Mouse (Mus musculus): ENCODE measurements around the gene Nfatc2. TPM values are rescaled to one million over a fixed set of nuclear protein-coding genes. Genes with fewer than 3 reads are reported as not detected.

Nfatc2 gene
- polyA plus RNA-seq, 1 experiment from 2014 or later, result 0.54 TPM

- no peaks in the 10 kb centered on the region for H3K4me1 ChIP-seq
- H3K9me3 ChIP-seq (replicated peaks), result no peaks in the 10 kb centered on the region
- no peaks in the 10 kb centered on the region for H3K36me3 ChIP-seq
- H3K4me3 ChIP-seq, result no peak overlapping the region
- no peak for DNase-seq (ENCODE audit: low spot score)
- WGBS, result 87% methylated on average over 11 of the region's 11 CpGs
- no peak overlapping the region for H3K27ac ChIP-seq (replicated peaks)
- no peaks in the 10 kb centered on the region for H3K27me3 ChIP-seq (ENCODE audit: low read depth, poor library complexity, severe bottlenecking)
Measured at GRCm38 (mm10) chr2:168488158-168488925, 113.1 kb downstream of the Nfatc2 start.

GRCm38 (mm10) chr2:168481121-168481520 lies 120.3 kb downstream of the Nfatc2 start:
- Histone ChIP-seq H3K36me3 (no peaks in the 10 kb centered on the region), H3K27ac (replicated peaks) (no peak overlapping the region), H3K4me1 (no peaks in the 10 kb centered on the region), H3K9me3 (replicated peaks) (no peaks in the 10 kb centered on the region), H3K4me3 (no peak overlapping the region), H3K27me3 (ENCODE audit: low read depth, poor library complexity, severe bottlenecking) (no peaks in the 10 kb centered on the region)
- no peak for DNase-seq (ENCODE audit: low spot score)
- 93% methylated on average over 14 of the region's 14 CpGs for WGBS

- WGBS, result 88% methylated on average over 6 of the region's 6 CpGs
- Histone ChIP-seq H3K36me3 (no peaks in the 10 kb centered on the region), H3K4me3 (no peak overlapping the region), H3K9me3 (replicated peaks) (no peaks in the 10 kb centered on the region), H3K27me3 (ENCODE audit: low read depth, poor library complexity, severe bottlenecking) (no peaks in the 10 kb centered on the region), H3K27ac (replicated peaks) (no peak overlapping the region), H3K4me1 (no peaks in the 10 kb centered on the region)
- DNase-seq (ENCODE audit: low spot score), result no peak
Measured at GRCm38 (mm10) chr2:168480692-168481091, 120.8 kb downstream of the Nfatc2 start.

GRCm38 (mm10) chr2:168479930-168480329 lies 121.5 kb downstream of the Nfatc2 start:
- peaks cover under 1% of the 10 kb centered on the region for H3K27me3 ChIP-seq (ENCODE audit: low read depth, poor library complexity, severe bottlenecking)
- H3K4me1 ChIP-seq, result no peaks in the 10 kb centered on the region
- no peak overlapping the region for H3K4me3 ChIP-seq
- H3K27ac ChIP-seq (replicated peaks), result 0 out of 2 replicates have a peak overlapping the region, but pooled peaks have one; percentile 42
- DNase-seq (ENCODE audit: low spot score), result no peak
- 89% methylated on average over 15 of the region's 15 CpGs for WGBS
- H3K36me3 ChIP-seq, result no peaks in the 10 kb centered on the region
- H3K9me3 ChIP-seq (replicated peaks), result no peaks in the 10 kb centered on the region

GRCm38 (mm10) chr2:168478431-168478830 lies 123.0 kb downstream of the Nfatc2 start:
- Histone ChIP-seq H3K27me3 (ENCODE audit: low read depth, poor library complexity, severe bottlenecking) (peaks cover 13% of the 10 kb centered on the region), H3K36me3 (no peaks in the 10 kb centered on the region), H3K27ac (replicated peaks) (no peak overlapping the region), H3K4me1 (no peaks in the 10 kb centered on the region), H3K9me3 (replicated peaks) (no peaks in the 10 kb centered on the region), H3K4me3 (no peak overlapping the region)
- WGBS, result 76% methylated on average over 7 of the region's 7 CpGs
- no peak for DNase-seq (ENCODE audit: low spot score)

- WGBS, result 61% methylated on average over 9 of the region's 9 CpGs
- no peak for DNase-seq (ENCODE audit: low spot score)
- H3K36me3 ChIP-seq, result no peaks in the 10 kb centered on the region
- no peaks in the 10 kb centered on the region for H3K9me3 ChIP-seq (replicated peaks)
- H3K27me3 ChIP-seq (ENCODE audit: low read depth, poor library complexity, severe bottlenecking), result peaks cover 31% of the 10 kb centered on the region
- no peak overlapping the region for H3K27ac ChIP-seq (replicated peaks)
- peaks cover 5% of the 10 kb centered on the region for H3K4me1 ChIP-seq
- no peak overlapping the region for H3K4me3 ChIP-seq
Measured at GRCm38 (mm10) chr2:168473496-168473895, 128.0 kb downstream of the Nfatc2 start.

- peaks cover 31% of the 10 kb centered on the region for H3K27me3 ChIP-seq (ENCODE audit: low read depth, poor library complexity, severe bottlenecking)
- WGBS, result 7% methylated on average over 16 of the region's 16 CpGs
- H3K9me3 ChIP-seq (replicated peaks), result no peaks in the 10 kb centered on the region
- H3K36me3 ChIP-seq, result no peaks in the 10 kb centered on the region
- peak overlapping the region; percentile 53 for H3K4me3 ChIP-seq
- H3K27ac ChIP-seq (replicated peaks), result peak overlapping the region; percentile 64
- H3K4me1 ChIP-seq, result peaks cover 6% of the 10 kb centered on the region
- peak; percentile 68 for DNase-seq (ENCODE audit: low spot score)
Measured at GRCm38 (mm10) chr2:168472899-168473298, 128.6 kb downstream of the Nfatc2 start.

GRCm38 (mm10) chr2:168469032-168469431 lies 132.4 kb downstream of the Nfatc2 start:
- H3K27ac ChIP-seq (replicated peaks), result no peak overlapping the region
- 8% methylated on average over 4 of the region's 4 CpGs for WGBS

GRCm38 (mm10) chr2:168467166-168467565 lies 134.3 kb downstream of the Nfatc2 start:
- DNase-seq (ENCODE audit: low spot score), result no peak
- no peak overlapping the region for H3K4me3 ChIP-seq
- WGBS, result 88% methylated on average over 5 of the region's 5 CpGs

More at GRCm38 (mm10) chr2:168469032-168469431, 132.4 kb downstream of the Nfatc2 start:
- peak; percentile 68 for DNase-seq (ENCODE audit: low spot score)
- H3K4me3 ChIP-seq, result no peak overlapping the region
- peaks cover 13% of the 10 kb centered on the region for H3K4me1 ChIP-seq
- H3K9me3 ChIP-seq (replicated peaks), result no peaks in the 10 kb centered on the region
- H3K36me3 ChIP-seq, result no peaks in the 10 kb centered on the region
- peaks cover 23% of the 10 kb centered on the region for H3K27me3 ChIP-seq (ENCODE audit: low read depth, poor library complexity, severe bottlenecking)

GRCm38 (mm10) chr2:168466066-168466465 lies 135.4 kb downstream of the Nfatc2 start:
- Histone ChIP-seq H3K4me1 (peaks cover 13% of the 10 kb centered on the region), H3K27me3 (ENCODE audit: low read depth, poor library complexity, severe bottlenecking) (peaks cover 8% of the 10 kb centered on the region; the same call in 1 of the 2 replicates), H3K36me3 (no peaks in the 10 kb centered on the region), H3K9me3 (replicated peaks) (no peaks in the 10 kb centered on the region), H3K4me3 (no peak overlapping the region), H3K27ac (replicated peaks) (0 out of 2 replicates have a peak overlapping the region, but pooled peaks have one; percentile 28)
- DNase-seq (ENCODE audit: low spot score), result no peak
- WGBS, result 54% methylated on average over 9 of the region's 9 CpGs

More at GRCm38 (mm10) chr2:168467166-168467565, 134.3 kb downstream of the Nfatc2 start:
- H3K27ac ChIP-seq (replicated peaks), result no peak overlapping the region
- no peaks in the 10 kb centered on the region for H3K36me3 ChIP-seq
- peaks cover 8% of the 10 kb centered on the region; the same call in 1 of the 2 replicates for H3K4me1 ChIP-seq
- no peaks in the 10 kb centered on the region for H3K9me3 ChIP-seq (replicated peaks)
- peaks cover 13% of the 10 kb centered on the region; the same call in 1 of the 2 replicates for H3K27me3 ChIP-seq (ENCODE audit: low read depth, poor library complexity, severe bottlenecking)

- Histone ChIP-seq H3K4me3 (no peak overlapping the region), H3K9me3 (replicated peaks) (no peaks in the 10 kb centered on the region), H3K27ac (replicated peaks) (0 out of 2 replicates have a peak overlapping the region, but pooled peaks have one; percentile 28), H3K36me3 (no peaks in the 10 kb centered on the region), H3K4me1 (peaks cover 14% of the 10 kb centered on the region), H3K27me3 (ENCODE audit: low read depth, poor library complexity, severe bottlenecking) (peaks cover 7% of the 10 kb centered on the region; the same call in 1 of the 2 replicates)
- no peak for DNase-seq (ENCODE audit: low spot score)
- 82% methylated on average over 5 of the region's 5 CpGs for WGBS
Measured at GRCm38 (mm10) chr2:168465646-168466045, 135.8 kb downstream of the Nfatc2 start.

- 87% methylated on average over 9 of the region's 9 CpGs for WGBS
- Histone ChIP-seq H3K36me3 (no peaks in the 10 kb centered on the region), H3K27me3 (ENCODE audit: low read depth, poor library complexity, severe bottlenecking) (no peaks in the 10 kb centered on the region), H3K27ac (replicated peaks) (no peak overlapping the region), H3K4me1 (peaks cover 10% of the 10 kb centered on the region), H3K4me3 (no peak overlapping the region), H3K9me3 (replicated peaks) (no peaks in the 10 kb centered on the region)
- DNase-seq (ENCODE audit: low spot score), result no peak
Measured at GRCm38 (mm10) chr2:168461865-168462264, 139.6 kb downstream of the Nfatc2 start.

GRCm38 (mm10) chr2:168459627-168460026 lies 141.8 kb downstream of the Nfatc2 start:
- H3K27ac ChIP-seq (replicated peaks), result no peak overlapping the region
- peaks cover 7% of the 10 kb centered on the region for H3K4me1 ChIP-seq
- H3K27me3 ChIP-seq (ENCODE audit: low read depth, poor library complexity, severe bottlenecking), result no peaks in the 10 kb centered on the region
- H3K9me3 ChIP-seq (replicated peaks), result no peaks in the 10 kb centered on the region
- WGBS, result 59% methylated on average over 5 of the region's 5 CpGs
- no peak overlapping the region for H3K4me3 ChIP-seq
- DNase-seq (ENCODE audit: low spot score), result no peak
- no peaks in the 10 kb centered on the region for H3K36me3 ChIP-seq

Measured in midbrain, embryonic 10.5 days (tissue).